Mouse (Mus musculus): ENCODE data around the gene Gm6217.

DNA sequence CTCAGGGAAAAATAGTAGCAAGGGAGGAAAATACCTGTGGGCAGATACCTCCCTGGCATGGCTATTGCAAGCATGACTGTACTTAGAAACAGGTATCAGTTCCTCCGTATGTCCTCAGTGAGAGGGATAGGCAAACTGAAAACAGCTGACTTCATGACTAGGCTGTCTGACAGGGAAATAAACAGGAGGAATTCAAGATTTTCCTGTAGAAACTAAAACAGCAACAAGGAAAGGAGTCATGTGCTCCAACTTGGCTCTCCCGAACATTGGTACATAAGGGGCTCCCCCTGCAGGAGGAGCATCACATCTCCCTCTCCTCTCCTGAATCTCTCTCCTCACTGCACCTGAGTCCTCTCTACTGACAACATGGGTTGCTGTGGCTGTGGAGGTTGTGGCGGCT is 18.2 kb downstream of the Gm6217 start, which contains the start of gene A030005L19Rik:
- no peak for TF ChIP-seq CTCF (conservative IDR thresholded peaks at IDR 0.05; ENCODE audit: low read length)
- no peak for TF ChIP-seq NANOG (IDR thresholded peaks at IDR 0.05; ENCODE audit: borderline replicate concordance, low read length)
- no peak for TF ChIP-seq POU5F1 (IDR thresholded peaks at IDR 0.05; ENCODE audit: borderline replicate concordance, low read length)
